Mouse (Mus musculus): Measurements from ENCODE around the gene Zdhhc14. TPM values are rescaled to one million over a fixed set of nuclear protein-coding genes. Genes with fewer than 3 reads are reported as not detected.

Gene Zdhhc14
- total RNA-seq, 2 experiments from 2014 or later: 3.6 to 5.6 TPM

DNA sequence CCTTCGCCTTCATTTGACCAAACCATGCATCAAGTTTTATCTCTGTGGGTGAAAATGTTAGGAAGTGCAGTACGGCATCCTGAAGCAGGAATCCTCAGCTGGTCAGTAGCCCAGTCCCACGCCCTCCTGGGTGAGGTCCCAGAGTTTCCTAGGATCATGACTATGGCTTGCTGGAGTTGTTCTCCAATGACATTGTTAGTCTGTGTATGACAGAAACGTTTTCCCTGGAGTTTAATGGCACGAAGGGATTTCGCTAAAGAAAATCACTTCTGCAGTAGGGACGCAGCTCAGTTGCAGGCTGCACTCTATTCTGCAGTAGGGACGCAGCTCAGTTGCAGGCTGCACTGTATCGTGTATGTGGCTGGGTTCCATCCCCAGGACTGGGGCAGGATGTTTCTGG lies 161.6 kb downstream of the Zdhhc14 start:
- DNase-seq (ENCODE audit: low spot score in 2 of 2): no peak

- DNase-seq (ENCODE audit: low spot score in 2 of 2): no peak
Observed at GRCm38 (mm10) chr17:5655536-5655935, 163.2 kb downstream of the Zdhhc14 start.

GRCm38 (mm10) chr17:5660317-5661080 lies 168.1 kb downstream of the Zdhhc14 start:
- no peak for DNase-seq (ENCODE audit: low spot score in 2 of 2)

DNA sequence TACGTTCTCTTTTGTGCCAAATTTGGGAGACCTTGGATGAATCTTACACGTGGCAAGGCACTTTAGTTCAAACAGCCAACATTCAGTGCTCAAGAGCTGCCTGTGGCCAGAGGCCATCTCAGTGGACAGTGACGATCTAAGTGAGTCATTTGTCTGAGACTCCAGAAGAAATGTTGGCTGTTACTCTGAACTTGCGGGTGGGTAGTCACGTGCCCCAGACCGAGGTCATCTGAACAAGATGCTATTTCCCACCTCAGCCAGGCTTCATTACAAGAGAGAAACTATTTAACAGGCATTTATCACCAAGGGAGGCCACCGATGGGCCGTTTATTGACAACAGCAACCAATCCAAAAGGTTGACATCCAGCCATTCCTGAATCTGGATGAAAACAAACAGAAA lies 174.3 kb downstream of the Zdhhc14 start:
- DNase-seq (ENCODE audit: low spot score in 2 of 2): no peak

DNA sequence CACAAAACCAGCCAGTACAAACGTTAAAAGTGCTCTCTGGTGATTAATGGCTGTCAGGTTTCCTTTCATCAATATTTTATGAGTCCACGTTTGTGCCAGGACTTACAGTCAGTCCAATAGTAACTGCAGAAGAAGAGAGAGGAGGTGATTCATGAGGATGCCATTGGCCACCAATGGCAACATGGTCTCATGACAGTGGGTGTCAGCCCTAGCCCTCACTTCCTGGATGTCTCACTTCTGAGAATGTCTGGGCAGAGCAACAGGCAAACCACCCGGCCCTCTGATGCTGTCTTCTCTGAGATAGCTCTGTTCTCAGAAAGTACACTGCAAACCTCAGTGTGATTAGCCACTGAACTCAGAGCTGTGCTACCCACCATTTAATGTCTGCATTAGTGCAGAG lies 176.1 kb downstream of the Zdhhc14 start:
- DNase-seq (ENCODE audit: low spot score in 2 of 2): no peak

DNA sequence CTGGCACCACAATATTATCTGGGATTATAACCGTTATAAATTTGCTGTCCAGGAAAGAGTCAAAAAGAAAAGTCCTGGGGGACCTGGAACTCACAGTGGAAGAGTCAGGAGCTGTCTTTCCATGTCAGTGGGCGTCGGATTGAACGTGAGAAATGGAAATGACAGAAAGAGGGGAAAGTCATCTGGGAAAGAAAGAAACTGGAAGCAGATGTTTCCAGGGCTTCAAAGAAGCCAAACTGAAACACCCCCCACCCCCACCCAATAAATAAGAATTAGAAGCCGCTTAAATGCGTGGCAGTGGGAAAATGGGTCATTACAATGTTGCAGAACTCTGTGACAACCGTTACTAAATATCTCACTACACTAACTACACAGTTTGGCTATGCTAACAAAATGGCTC lies 176.6 kb downstream of the Zdhhc14 start:
- no peak for DNase-seq (ENCODE audit: low spot score in 2 of 2)

DNA sequence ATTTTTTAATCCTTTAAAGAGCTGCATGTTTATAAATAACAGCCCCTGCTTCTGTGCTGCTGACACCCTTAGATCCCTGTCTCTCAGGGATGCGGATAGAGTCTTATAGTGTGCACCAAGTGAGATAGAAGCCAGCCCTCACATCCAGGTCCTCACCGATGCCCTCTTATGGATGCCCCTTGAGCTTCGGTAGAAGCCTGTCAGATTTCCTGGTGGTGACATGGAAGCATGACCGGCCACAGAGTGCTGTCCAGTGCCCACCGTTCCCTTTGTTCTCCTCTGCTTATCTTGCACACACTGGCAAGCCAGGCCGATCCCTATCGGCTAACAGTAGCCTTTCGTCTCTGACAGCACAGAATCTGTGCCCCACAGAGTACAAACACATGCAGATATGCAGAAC lies 183.6 kb downstream of the Zdhhc14 start:
- no peak for DNase-seq (ENCODE audit: low spot score in 2 of 2)

GRCm38 (mm10) chr17:5679315-5679714 lies 187.0 kb downstream of the Zdhhc14 start:
- no peak for DNase-seq (ENCODE audit: low spot score in 2 of 2)

- no peak for DNase-seq (ENCODE audit: low spot score in 2 of 2)
Observed at GRCm38 (mm10) chr17:5685324-5685723, 193.0 kb downstream of the Zdhhc14 start.

DNA sequence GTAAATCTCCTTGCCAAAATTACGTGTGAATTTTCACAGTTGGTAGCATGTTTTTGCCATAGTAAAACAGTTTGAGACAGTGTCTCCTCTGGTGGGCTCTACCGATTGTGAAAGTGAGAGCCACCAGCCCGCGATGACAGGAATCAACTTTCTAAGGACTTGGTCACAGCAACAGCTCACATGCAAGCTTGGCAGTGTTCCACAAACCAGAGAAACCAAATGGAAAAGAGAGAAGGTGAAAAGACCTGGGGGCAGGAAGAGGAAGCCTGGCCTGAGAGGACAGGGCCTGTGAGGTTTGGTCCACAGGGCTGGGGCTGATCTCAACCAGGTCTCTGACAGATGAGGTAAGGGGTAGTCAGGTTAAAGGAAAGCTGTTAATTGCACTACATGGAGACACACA lies 195.5 kb downstream of the Zdhhc14 start:
- DNase-seq (ENCODE audit: low spot score in 2 of 2): no peak

DNA sequence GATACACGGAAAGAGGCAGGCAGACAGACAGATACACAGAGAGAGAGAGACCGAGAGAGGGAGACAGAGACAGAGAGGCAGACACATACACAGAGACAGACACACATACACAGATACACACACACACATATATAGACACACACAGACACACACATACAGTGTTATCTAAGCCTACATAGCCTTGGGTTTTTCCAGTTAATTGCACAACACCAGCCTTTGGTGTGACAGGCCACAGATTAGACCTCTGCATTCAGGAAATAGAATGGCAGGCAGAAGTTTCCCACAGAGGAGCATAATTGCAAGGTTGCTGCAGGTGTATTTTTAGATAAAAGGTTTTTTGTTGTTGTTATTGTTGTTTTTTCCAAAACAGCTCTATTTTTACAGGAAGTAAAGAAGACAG lies 195.9 kb downstream of the Zdhhc14 start:
- no peak for DNase-seq (ENCODE audit: low spot score in 2 of 2)

GRCm38 (mm10) chr17:5688669-5689068 lies 196.3 kb downstream of the Zdhhc14 start:
- DNase-seq (ENCODE audit: low spot score in 2 of 2): no peak

DNA sequence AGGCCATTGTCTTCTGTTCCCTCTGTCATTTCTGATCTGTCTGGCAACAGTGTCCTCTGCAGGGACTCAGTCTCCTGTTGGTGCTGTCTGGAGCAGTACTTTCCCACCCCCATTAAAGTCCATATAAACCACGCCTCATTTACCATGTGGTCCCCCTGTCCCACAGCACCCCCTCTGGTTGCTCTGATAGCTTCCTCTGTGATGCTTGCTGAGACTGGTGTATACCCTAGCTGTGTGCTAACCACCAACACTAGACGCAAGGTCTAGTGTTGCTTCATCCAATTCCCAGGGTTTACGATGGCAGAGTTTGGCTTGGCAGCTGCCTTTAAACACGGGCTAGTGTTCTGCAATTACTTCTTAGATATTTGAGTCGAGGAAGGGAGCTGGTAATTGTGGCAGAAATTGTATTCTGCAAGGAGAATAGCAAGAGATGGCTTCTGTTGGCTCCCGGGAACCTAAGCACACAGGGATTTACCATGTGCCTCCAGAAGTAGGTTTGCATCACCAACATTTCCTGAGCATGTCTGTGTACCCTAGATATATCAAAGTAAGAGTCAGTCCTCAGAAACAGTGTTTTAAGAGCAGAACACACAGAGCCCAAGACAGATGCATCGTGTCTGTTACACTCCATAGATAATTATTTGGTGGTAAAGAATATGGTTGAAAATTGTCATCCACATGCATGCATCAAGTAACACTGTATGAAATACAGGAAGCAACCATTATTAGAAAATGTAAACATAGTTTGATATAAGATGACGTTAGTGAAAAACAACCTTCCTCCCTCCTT lies 198.6 kb downstream of the Zdhhc14 start:
- no peak for DNase-seq (ENCODE audit: low spot score in 2 of 2)

GRCm38 (mm10) chr17:5692661-5693060 lies 200.3 kb downstream of the Zdhhc14 start:
- no peak for DNase-seq (ENCODE audit: low spot score in 2 of 2)

GRCm38 (mm10) chr17:5693256-5693655 lies 200.9 kb downstream of the Zdhhc14 start:
- no peak for DNase-seq (ENCODE audit: low spot score in 2 of 2)

DNA sequence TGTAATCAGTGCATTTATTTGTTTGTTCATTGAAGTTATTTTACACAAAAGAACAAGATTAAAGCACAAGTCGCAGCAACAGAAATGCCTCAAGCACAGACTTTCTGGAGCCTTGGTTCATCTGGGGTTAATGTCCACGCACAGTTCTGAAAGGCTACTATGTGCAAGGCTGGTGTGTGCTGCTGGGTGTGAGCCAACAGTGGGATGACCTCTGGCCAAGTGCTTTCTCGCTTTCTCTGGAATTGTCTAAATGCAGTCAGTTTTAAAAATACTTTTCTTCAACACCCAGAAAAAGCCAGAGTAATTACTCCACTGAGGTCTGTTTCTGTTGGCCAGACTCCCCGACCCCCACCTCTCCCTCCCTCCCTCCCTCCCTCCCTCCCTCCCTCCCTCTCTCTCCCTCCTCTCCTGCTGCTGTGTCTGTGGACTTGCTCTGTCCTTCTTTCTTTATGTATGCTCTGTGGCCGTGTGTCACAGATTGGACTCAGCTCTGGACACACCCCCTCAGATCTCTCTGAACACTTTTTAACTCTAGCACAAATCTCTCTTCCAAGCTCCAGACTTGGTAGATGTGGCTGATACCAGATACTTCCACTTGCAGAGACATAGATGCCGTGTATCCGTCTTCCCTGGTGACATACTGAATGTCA lies 206.2 kb downstream of the Zdhhc14 start:
- DNase-seq (ENCODE audit: low spot score in 2 of 2): no peak

GRCm38 (mm10) chr17:5710320-5711104 lies 218.2 kb downstream of the Zdhhc14 start:
- DNase-seq (ENCODE audit: low spot score in 2 of 2): no peak

GRCm38 (mm10) chr17:5711861-5712260 lies 219.5 kb downstream of the Zdhhc14 start:
- no peak for DNase-seq (ENCODE audit: low spot score in 2 of 2)

DNA sequence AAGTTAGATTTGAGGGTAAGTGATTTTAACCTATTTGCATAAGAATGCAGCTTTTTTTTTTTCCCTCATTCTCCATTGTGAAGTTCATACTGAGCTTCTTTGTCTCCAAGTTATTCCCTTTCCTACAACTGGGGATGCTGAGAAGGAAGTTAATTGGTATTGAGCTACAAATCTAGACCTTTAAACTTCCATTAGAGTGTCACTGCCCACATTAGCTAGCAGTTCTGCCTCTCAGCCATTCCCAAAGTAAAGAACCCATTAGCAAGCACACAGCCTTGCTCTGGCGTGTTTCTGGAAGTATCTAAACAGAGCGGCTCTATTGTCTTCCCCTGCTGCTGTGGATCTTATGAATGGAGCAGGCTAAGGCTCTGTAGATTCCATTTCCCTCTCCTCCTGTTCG lies 220.8 kb downstream of the Zdhhc14 start:
- no peak for DNase-seq (ENCODE audit: low spot score in 2 of 2)

DNA sequence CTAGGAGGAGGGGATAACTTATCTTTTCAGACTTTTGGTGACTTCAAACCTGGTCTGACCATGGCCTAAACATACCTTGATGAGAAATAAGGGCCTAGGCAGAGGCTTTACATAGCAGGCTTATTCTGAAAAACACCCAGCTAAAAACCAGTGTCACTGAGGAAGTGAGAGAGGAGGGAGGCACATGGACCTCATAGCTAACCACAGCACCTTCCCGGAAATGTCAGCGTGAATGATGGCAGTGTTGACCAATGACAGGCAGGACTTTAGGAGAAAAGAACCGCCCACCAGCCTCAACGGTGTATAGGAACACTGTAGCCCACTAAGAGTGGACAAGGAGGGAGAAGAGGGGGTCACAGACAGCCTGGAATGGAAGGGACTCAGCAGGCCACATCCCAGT lies 224.6 kb downstream of the Zdhhc14 start:
- no peak for DNase-seq (ENCODE audit: low spot score in 2 of 2)

DNA sequence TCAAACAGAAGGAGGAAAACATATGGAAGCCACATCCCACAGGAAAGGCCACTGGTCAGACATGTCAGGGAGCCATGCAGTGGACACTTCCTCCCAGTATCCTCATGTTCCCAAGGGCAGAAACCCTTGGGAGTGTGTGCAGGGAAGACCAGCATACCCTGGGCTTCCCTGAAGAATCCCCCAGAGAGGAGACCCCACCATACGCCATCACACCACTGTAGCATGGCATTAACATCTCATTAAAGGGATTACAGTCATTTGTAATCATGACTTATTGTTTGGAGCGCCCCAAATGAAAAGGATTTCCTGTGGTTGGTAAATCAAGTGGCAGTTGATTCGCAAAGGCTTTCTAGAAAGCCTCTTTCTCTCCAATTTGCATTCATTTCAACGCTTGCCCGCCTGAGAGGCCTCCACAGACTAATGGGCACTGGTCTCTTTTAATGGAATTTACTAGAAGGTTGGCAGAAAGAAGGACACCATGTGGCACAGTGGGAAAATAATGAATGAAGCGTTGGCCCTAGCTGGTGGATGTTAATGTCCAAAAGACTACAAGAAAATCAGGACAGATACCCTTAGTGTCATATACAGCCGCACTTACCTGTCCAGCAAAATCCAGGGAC lies 226.5 kb downstream of the Zdhhc14 start:
- no peak for DNase-seq (ENCODE audit: low spot score in 2 of 2)
